Mouse (Mus musculus) embryonic facial prominence, embryonic 14.5 days (tissue): Measurements from ENCODE around the gene Limd1. TPM values are rescaled to one million over a fixed set of nuclear protein-coding genes. Genes with fewer than 3 reads are reported as not detected.
A peak's percentile ranks its signal among the peaks of the same experiment; 100 is the strongest.
"Not testable (repeated sequence)": the region's sequence is repeated elsewhere in the genome, so short reads cannot be mapped to it uniquely, and the experiment has no call there.

Experiments used
- ATAC-seq: fragments of 200-750 bp; cut with Nextera tagmentation; 2 replicates; pipeline ENCODE4 v1.8.0; 2017; ENCODE audit warnings: low read depth, moderate number of reproducible peaks, moderate TSS enrichment
- DNase-seq: peaks from one replicate; pipeline ENCODE4 v3.0.0-alpha.2; 2015; ENCODE audit warnings: low spot score
- H3K27ac ChIP-seq: fragments of 300-500 bp; sonication (generic); replicated peaks from 2 replicates; pipeline ENCODE4 v1.5.1; 2014; ENCODE audit warnings: low read depth, mild to moderate bottlenecking, low read length, moderate library complexity
- H3K27me3 ChIP-seq: fragments of 300-500 bp; sonication (generic); replicated peaks from 2 replicates; pipeline ENCODE4 v1.6.1; 2014; ENCODE audit warnings: low read length; ENCODE audit not compliant: control insufficient read depth, insufficient read depth
- H3K36me3 ChIP-seq: fragments of 300-500 bp; sonication (generic); 2 replicates; pipeline ENCODE4 v1.6.1; 2014; ENCODE audit warnings: low read length, mixed read lengths; ENCODE audit not compliant: control insufficient read depth, insufficient read depth
- H3K4me1 ChIP-seq: fragments of 300-500 bp; sonication (generic); 2 replicates; pipeline ENCODE4 v1.6.1; 2014; ENCODE audit warnings: antibody characterized with exemption, low read length; ENCODE audit not compliant: control insufficient read depth, insufficient read depth
- H3K4me2 ChIP-seq: fragments of 300-500 bp; sonication (generic); 2 replicates; pipeline ENCODE4 v1.6.1; 2014; ENCODE audit warnings: low read depth, mild to moderate bottlenecking, low read length, moderate library complexity, mixed read lengths
- H3K4me3 ChIP-seq: fragments of 300-500 bp; sonication (generic); 2 replicates; pipeline ENCODE4 v1.5.1; 2014; ENCODE audit warnings: low read depth, mild to moderate bottlenecking, low read length
- H3K9ac ChIP-seq: fragments of 300-500 bp; sonication (generic); 2 replicates; pipeline ENCODE4 v1.6.1; 2014; ENCODE audit warnings: low read depth, mild to moderate bottlenecking, low read length, moderate library complexity, mixed read lengths
- H3K9me3 ChIP-seq: fragments of 300-500 bp; sonication (generic); 2 replicates; pipeline ENCODE4 v1.6.1; 2016; ENCODE audit warnings: low read length; ENCODE audit not compliant: control insufficient read depth
- WGBS: fragments of 180-500 bp; shearing (Covaris S2); extraction: QIAGEN DNeasy Blood & Tissue Kit; methylation state at CpG from one replicate; pipeline ENCODE4 v1.1.7; 2014; 5-methylcytosine and 5-hydroxymethylcytosine counted together
- polyA plus RNA-seq: library from polyadenylated mRNA; unstranded; fragments of >200 nt; fragmentation: Nextera tagmentation; extraction: Ambion mirVana; gene quantifications from 2 replicates; pipeline ENCODE4 v1.2.1, GENCODE M21; 2014

Limd1 gene
- 54.0 and 56.5 TPM in 2 replicates for polyA plus RNA-seq

DNA sequence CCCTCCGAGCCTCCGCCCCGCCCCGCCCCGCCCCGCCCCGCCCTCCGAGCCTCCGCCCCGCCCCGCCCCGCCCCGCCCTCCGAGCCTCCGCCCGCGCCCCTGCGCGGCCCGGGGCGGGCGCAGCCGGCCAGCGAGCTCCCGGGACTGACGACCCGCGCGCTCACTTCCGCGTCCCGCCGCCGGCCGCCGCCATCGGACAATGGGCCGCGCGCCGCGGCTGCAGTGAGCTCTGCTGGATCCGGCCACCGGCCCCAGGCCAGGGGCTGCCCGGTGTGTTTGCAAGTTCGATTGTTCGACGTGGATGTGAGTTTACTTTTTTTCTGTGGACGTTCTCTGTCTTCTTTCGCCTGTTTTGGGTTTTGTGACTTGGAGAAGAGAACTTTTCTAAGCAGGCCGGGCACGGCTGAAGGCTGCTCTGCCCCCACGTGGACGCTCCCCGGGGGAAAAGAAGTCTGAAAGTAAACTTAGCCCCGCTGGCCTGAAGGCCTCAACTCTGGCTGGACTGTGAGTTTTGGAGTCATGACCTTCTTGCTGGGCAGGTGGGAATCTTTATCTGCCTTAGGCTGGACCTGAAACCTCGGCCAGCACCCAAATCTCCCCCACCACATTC lies at the start of gene Limd1:
TSS of gene Limd1 (plus strand) at position 121 of the 610 bp plus-strand sequence.
- Histone ChIP-seq H3K4me3 (peak within 1 kb of the TSS; percentile 73), H3K27ac (peak within 1 kb of the TSS; percentile 85), H3K9ac (peak within 1 kb of the TSS; percentile 78), H3K9me3 (no peaks in the 10 kb centered on the region), H3K4me1 (peaks cover 42% of the 10 kb centered on the region), H3K27me3 (no peaks in the 10 kb centered on the region), H3K36me3 (peaks cover 15% of the 10 kb centered on the region), H3K4me2 (peak within 1 kb of the TSS; percentile 95)
- 0% methylated on average over 15 of the region's 57 CpGs for WGBS
- ATAC-seq, result peak; percentile 87
- DNase-seq, result peak; percentile 73

DNA sequence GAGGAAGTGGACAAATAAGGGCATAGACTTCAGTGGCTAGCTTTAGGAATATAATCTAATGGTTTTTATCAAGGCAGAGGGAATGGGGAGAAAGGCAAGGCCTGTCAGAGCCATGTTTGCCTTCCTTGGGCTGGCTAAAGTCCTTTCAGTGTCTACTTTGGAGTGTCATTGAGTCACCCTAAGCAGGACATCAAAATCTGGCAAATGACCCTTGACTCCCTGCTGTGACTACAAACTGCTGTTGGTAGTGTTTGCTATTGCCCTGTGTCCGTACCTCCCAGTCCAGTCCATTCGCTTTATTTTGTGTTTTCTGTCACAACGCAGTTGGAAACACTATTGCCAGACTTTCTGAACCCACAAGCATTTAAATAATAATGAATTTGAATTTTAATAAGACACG lies 48.6 kb upstream of the Limd1 start:
- H3K27me3 ChIP-seq, result no peaks in the 10 kb centered on the region
- no peak overlapping the region for H3K9ac ChIP-seq
- H3K36me3 ChIP-seq, result peaks cover 23% of the 10 kb centered on the region
- H3K4me3 ChIP-seq, result no peak overlapping the region
- DNase-seq, result no peak
- H3K9me3 ChIP-seq, result no peaks in the 10 kb centered on the region
- H3K27ac ChIP-seq, result no peak overlapping the region
- no peak for ATAC-seq
- H3K4me1 ChIP-seq, result no peaks in the 10 kb centered on the region
- WGBS, result 89% methylated on average over 4 of the region's 4 CpGs
- no peak overlapping the region for H3K4me2 ChIP-seq

DNA sequence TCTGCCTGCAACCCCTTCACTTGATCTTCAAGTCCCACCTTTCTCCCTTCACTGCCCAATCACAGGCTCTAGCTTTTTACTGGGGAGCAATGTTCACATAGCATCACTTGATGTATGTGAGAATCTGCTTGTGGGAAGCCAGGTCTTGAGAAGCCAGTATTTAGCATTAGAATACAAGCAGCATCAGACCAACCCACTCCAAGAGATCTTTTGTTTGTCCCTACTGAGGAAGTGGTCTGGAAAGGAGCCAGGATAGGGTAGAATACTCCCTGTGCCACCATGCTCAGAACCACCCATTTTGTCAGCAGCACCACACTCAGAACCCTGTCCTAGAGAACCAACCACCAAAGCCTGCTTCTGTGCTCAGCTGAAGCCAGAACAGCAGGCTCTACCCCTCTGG lies 47.5 kb upstream of the Limd1 start:
- no peak overlapping the region for H3K27ac ChIP-seq
- H3K4me3 ChIP-seq, result no peak overlapping the region
- no peaks in the 10 kb centered on the region for H3K9me3 ChIP-seq
- DNase-seq, result no peak
- no peaks in the 10 kb centered on the region for H3K4me1 ChIP-seq
- no peak for ATAC-seq
- no peaks in the 10 kb centered on the region for H3K27me3 ChIP-seq
- H3K4me2 ChIP-seq, result no peak overlapping the region
- peaks cover 26% of the 10 kb centered on the region for H3K36me3 ChIP-seq
- no peak overlapping the region for H3K9ac ChIP-seq

GRCm38 (mm10) chr9:123438223-123438622 lies 40.3 kb upstream of the Limd1 start:
- no peak overlapping the region for H3K9ac ChIP-seq
- WGBS, result 81% methylated on average over 2 of the region's 2 CpGs
- H3K9me3 ChIP-seq, result no peaks in the 10 kb centered on the region
- H3K4me2 ChIP-seq, result no peak overlapping the region
- H3K27me3 ChIP-seq, result no peaks in the 10 kb centered on the region
- H3K36me3 ChIP-seq, result peaks cover 22% of the 10 kb centered on the region
- ATAC-seq (no peak), DNase-seq (no peak)
- no peak overlapping the region for H3K4me3 ChIP-seq
- H3K4me1 ChIP-seq, result no peaks in the 10 kb centered on the region
- no peak overlapping the region for H3K27ac ChIP-seq

DNA sequence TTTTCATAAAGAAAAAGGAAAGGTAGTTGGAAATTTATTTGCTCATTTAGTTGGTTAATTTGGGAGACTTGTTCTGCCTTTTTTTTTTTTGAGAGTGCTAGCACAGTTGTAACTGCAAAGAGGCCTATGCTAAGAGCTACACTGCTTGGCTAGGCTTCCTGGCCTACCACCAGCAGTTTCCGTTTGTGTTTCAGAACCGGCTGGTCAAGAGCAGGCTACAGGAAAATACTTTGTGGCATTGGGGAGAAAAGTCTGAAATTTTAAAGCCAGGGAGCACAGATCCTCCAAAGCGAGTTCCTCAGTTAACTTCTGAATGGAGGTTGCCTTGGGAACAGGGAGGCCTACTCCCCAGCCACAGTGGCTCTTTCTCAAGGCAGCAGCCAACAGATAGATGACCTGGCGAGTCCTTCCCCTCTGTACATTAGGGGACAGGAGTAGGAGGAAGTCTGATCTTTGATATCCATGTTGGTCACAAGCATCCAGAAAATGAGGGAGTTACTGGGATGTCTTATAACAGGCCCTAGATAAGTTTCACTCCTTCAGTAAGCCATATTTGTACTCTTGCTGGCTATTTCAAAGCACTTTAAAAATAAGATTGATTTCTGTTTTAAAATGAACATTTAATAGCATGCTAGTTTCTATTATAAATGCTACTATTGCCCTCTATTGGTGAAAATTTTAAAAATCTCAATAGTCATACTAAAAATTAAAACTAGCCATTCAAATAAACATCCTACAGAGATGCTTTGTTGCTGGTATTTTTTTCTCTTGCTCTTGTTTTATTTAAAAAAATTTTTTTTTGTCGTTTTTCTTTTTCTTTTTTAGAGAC lies 38.1 kb upstream of the Limd1 start:
- Histone ChIP-seq H3K27ac (no peak overlapping the region), H3K36me3 (peaks cover 17% of the 10 kb centered on the region)

GRCm38 (mm10) chr9:123447101-123447500 lies 31.4 kb upstream of the Limd1 start:
- ATAC-seq, H3K4me1 ChIP-seq, H3K4me3 ChIP-seq, H3K36me3 ChIP-seq, H3K4me2 ChIP-seq, DNase-seq, H3K27me3 ChIP-seq, H3K27ac ChIP-seq, H3K9ac ChIP-seq, H3K9me3 ChIP-seq: not testable (repeated sequence)
- 96% methylated on average over 2 of the region's 3 CpGs for WGBS

More for the DNA sequence above, 38.1 kb upstream of the Limd1 start:
- 59% methylated on average over 5 of the region's 5 CpGs for WGBS
- no peak for DNase-seq
- no peak overlapping the region for H3K4me3 ChIP-seq
- H3K9me3 ChIP-seq, result no peaks in the 10 kb centered on the region
- no peak overlapping the region for H3K4me2 ChIP-seq
- no peaks in the 10 kb centered on the region for H3K4me1 ChIP-seq
- H3K27me3 ChIP-seq, result no peaks in the 10 kb centered on the region
- no peak for ATAC-seq
- H3K9ac ChIP-seq, result no peak overlapping the region

GRCm38 (mm10) chr9:123448594-123448993 lies 29.9 kb upstream of the Limd1 start:
- no peak for DNase-seq
- H3K36me3 ChIP-seq, result no peaks in the 10 kb centered on the region
- H3K27me3 ChIP-seq, result no peaks in the 10 kb centered on the region
- no peak overlapping the region for H3K4me2 ChIP-seq
- H3K4me3 ChIP-seq, result no peak overlapping the region
- H3K9ac ChIP-seq, result no peak overlapping the region
- no peaks in the 10 kb centered on the region for H3K9me3 ChIP-seq
- ATAC-seq, result no peak
- no peak overlapping the region for H3K27ac ChIP-seq
- no peaks in the 10 kb centered on the region for H3K4me1 ChIP-seq

DNA sequence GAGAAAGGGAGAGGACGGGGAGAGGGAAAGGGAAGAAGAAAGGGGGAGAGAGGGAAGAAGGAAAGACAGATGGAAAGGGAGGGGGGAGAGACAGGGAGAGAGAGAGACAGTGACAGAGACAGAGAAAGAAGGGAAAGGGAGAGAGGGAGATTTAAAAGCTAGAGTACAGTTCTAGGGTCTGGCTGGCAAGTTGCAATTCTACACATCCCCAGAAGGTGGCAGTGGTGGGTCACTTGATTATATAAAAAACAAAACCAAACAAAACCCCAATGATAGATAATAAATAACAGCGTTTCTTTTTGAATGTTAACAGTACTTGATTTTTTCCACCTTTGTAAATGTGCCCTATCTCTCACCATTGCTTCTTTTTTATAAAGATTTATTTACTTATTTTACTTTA lies 28.3 kb upstream of the Limd1 start:
- no peak overlapping the region for H3K4me2 ChIP-seq
- H3K36me3 ChIP-seq, result peaks cover 13% of the 10 kb centered on the region; the same call in 1 of the 2 replicates
- H3K27me3 ChIP-seq, result no peaks in the 10 kb centered on the region
- H3K9ac ChIP-seq, result no peak overlapping the region
- H3K4me1 ChIP-seq, result no peaks in the 10 kb centered on the region
- WGBS, result 36% methylated on average over 2 of the region's 2 CpGs
- DNase-seq (no peak), ATAC-seq (0 out of 2 replicates have a peak, but pooled peaks have one; percentile 41)
- H3K4me3 ChIP-seq, result no peak overlapping the region
- H3K9me3 ChIP-seq, result no peaks in the 10 kb centered on the region
- H3K27ac ChIP-seq, result no peak overlapping the region
